Mouse (Mus musculus) Patski (cell line): ENCODE measurements around the gene Spdye4a. TPM values are rescaled to one million over a fixed set of nuclear protein-coding genes. Genes with fewer than 3 reads are reported as not detected.
"Not testable (repeated sequence)": the region's sequence is repeated elsewhere in the genome, so short reads cannot be mapped to it uniquely, and the experiment has no call there.

ENCODE experiments used
- ATAC-seq: fragments of 100-300 bp; one replicate; pipeline ENCODE4 v1.8.0; 2021
- CTCF ChIA-PET: fragments of 350-600 bp; sonication (Branson Sonifier 250); formaldehyde crosslinking; loops from one replicate; lab custom pipeline; 2022; ENCODE audit warnings: inconsistent platforms; lab: Charles Lee
- POLR2A ChIA-PET: fragments of 350-600 bp; sonication (Branson Sonifier 250); formaldehyde crosslinking; loops from one replicate; lab custom pipeline; 2022; ENCODE audit warnings: antibody characterized with exemption, inconsistent platforms; lab: Charles Lee
- DNase-seq: peaks from one replicate; pipeline ENCODE4 v3.0.0-alpha.2; 2011; ENCODE audit warnings: low read depth, low spot score
- H3K27me3 ChIP-seq: fragments of 371-371 bp; one replicate; pipeline ENCODE4 v1.5.1; 2021
- CTCF ChIP-seq: fragments of 100-300 bp; IDR thresholded peaks from one replicate; pipeline ENCODE4 v1.5.1; 2021
- in situ Hi-C: fragments of 300-500 bp; cut with MboI; formaldehyde crosslinking; loops from 3 replicates; pipeline ENCODE4 v1.11.1; 2018; ENCODE audit warnings: low pct_unique_long_range_greater_than_20kb, mixed read lengths
- polyA plus RNA-seq: library from polyadenylated mRNA; unstranded; gene quantifications from one replicate; pipeline ENCODE4 v1.2.3, GENCODE M21; 2021

Spdye4a gene
- polyA plus RNA-seq, 1 experiment from 2014 or later: not detected

DNA sequence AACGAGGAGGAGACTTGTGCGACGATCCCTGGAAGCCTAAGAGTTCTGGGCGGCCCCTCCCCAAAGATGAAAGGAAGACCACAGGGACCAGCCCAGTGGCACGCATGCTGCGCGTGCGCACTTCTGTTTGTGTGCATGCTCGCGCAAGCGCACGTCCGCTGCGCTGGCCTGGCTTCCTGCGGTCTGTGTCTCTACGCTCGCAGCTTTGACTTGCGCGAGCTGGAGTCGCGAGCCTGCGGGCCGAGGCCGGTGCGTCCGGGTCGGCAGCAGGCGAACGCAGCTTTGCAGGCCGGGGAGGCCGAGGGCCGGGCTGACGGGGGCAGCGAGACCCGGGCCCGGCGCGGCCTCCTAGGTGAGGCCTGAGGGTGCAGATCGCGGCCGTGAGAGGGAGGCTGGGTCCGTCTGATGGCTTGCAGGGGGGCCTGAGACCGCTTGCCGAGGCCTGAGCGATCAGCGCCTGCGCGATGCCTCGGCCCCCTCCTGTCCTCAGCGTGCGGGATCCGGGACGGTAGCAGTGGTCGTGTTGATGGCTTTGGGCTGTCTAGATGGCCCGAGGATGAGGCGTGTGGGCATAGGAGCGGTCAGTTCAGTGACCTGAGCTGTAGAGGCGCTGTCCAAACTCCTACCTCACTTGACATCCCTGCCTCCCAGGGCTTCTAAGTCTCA, 8.5 kb upstream of the Spdye4a start, which contains the start of gene Zfp12:
Zfp12 (plus strand) TSS at position 136 of the 666 bp plus-strand sequence.
- TF ChIP-seq CTCF: peak; percentile 80
- peak; percentile 86 for ATAC-seq
- peak; percentile 77 for DNase-seq
- ChIA-PET CTCF (interaction anchor here (1.0 to 1.5 kb wide), 3 partner anchors 36 to 46 kb away, joined by 3 to 4 read pairs (median 3); no protein-coding TSS in a partner anchor), POLR2A (interaction anchor here (0.6 to 1.7 kb wide), 3 partner anchors 37 to 55 kb away, joined by 3 to 6 read pairs (median 3); partner anchors contain the start of genes Rbak and Spdye4b)
- no peaks in the 10 kb centered on the region for H3K27me3 ChIP-seq
- in situ Hi-C loops: loop anchor here (5.0 kb wide), 2 partner anchors 53 to 62 kb away; partner anchors contain the start of genes Rbak and Spdye4b

DNA sequence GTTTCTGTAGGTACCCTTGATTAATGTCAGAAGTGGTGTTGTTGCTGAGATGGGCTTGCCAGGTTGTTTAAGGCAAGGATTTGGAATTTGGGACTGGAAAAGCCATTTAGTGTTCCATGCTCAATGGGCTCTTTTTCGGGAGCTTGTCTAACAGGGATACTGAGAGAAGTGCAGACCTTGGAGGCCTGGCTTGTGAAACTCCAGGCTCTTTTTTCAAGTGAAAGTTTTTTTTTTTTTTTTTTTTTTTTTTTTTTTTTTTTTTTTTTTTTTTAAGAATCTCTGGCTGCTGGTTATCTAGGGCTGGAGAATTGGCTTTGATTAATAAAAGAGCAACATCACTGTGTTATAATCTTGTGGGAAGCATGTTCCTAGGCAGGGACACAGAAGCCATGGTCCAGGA, 4.4 kb downstream of the Spdye4a start:
- CTCF ChIA-PET: no interaction called here
- TF ChIP-seq CTCF: no peak
- H3K27me3 ChIP-seq: no peaks in the 10 kb centered on the region
- ATAC-seq (no peak), DNase-seq (no peak)
- in situ Hi-C loops: no loop called here
- POLR2A ChIA-PET: no interaction called here

- POLR2A ChIA-PET: no interaction called here
- no peak for TF ChIP-seq CTCF
- ATAC-seq: no peak
These were observed 5.7 kb downstream of the Spdye4a start for GRCm38 (mm10) chr5:143220996-143221395.

GRCm38 (mm10) chr5:143213832-143214231, 12.9 kb downstream of the Spdye4a start:
- no peak for TF ChIP-seq CTCF
- no peak for DNase-seq
- ChIA-PET CTCF (no interaction called here), POLR2A (no interaction called here)
- in situ Hi-C loops: no loop called here
- no peak for ATAC-seq
- peaks cover 10% of the 10 kb centered on the region for H3K27me3 ChIP-seq

More at GRCm38 (mm10) chr5:143220996-143221395, 5.7 kb downstream of the Spdye4a start:
- in situ Hi-C loops: no loop called here
- CTCF ChIA-PET: no interaction called here
- no peak for DNase-seq
- no peaks in the 10 kb centered on the region for H3K27me3 ChIP-seq

- in situ Hi-C loops: no loop called here
- peak; percentile 60 for TF ChIP-seq CTCF
- H3K27me3 ChIP-seq: no peaks in the 10 kb centered on the region
- DNase-seq (no peak), ATAC-seq (no peak)
- CTCF ChIA-PET: no interaction called here
- POLR2A ChIA-PET: no interaction called here
These were observed 21.7 kb downstream of the Spdye4a start for GRCm38 (mm10) chr5:143205015-143205414.

DNA sequence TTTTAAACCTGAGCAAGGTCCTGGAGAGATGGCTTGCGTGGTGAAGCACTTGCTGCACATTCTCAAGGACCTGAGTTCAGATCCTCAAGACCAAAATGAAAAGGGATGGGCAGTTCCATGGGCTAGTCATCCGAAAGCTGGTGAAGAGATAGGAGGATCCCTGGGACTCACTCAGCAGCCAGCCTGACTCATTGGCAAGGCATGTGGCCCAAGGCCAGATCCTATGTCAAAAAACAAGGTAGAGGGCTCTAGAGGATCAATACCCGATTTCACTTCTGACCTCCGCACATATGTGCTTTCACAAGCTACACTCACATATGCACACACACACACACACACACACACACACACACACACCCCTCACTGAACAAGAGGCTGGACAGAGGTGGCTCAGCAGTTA, 30.2 kb downstream of the Spdye4a start:
- DNase-seq: no peak
- no peaks in the 10 kb centered on the region for H3K27me3 ChIP-seq
- ChIA-PET CTCF (no interaction called here), POLR2A (no interaction called here)
- no peak for TF ChIP-seq CTCF
- ATAC-seq: no peak
- in situ Hi-C loops: no loop called here

DNA sequence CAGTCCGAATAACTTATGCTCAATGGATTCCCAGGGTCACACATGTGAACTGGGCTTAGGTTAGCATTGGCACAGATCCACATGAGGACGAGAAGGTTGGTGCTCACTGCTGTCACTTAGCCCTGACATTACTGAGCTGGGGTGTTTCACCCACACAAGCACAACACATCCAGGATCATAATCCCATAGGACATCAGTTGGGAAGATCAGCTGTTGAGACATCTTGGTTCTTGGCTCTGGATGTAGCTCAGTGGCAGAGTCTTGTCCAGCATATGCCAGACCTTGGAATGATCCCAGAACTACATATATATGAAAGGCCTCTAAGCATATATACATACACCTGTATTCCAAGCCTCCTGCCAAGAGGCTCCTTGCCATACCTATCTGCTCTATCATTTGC, 31.5 kb downstream of the Spdye4a start:
- peaks cover 3% of the 10 kb centered on the region for H3K27me3 ChIP-seq
- TF ChIP-seq CTCF: no peak
- DNase-seq: no peak
- POLR2A ChIA-PET: no interaction called here
- in situ Hi-C loops: no loop called here
- CTCF ChIA-PET: no interaction called here
- ATAC-seq: no peak

- H3K27me3 ChIP-seq, CTCF ChIA-PET, DNase-seq, in situ Hi-C loops, ATAC-seq, POLR2A ChIA-PET: not testable (repeated sequence)
These were observed 31.9 kb downstream of the Spdye4a start for GRCm38 (mm10) chr5:143194747-143195146.

DNA sequence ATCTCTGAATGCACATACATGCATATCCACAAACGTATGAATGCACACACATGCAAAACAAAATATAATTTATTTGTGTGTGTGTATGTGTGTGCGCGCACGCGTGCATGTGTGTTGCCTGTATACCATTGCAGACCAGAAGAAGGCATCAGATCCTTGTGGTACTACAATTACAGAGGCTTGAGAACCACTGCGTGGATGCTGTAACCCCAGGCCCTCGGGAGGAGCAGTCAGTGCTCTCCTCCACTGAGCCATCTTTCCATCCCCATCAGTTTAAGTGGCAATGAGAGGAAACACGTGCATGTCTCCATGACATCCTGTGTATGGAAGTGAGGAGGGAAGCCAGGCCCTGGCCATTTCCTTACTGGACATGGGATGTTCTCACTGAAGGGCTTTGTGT, 33.9 kb downstream of the Spdye4a start:
- no peak for ATAC-seq
- ChIA-PET CTCF (no interaction called here), POLR2A (no interaction called here)
- H3K27me3 ChIP-seq: peaks cover 3% of the 10 kb centered on the region
- in situ Hi-C loops: no loop called here
- DNase-seq: no peak
- no peak for TF ChIP-seq CTCF

DNA sequence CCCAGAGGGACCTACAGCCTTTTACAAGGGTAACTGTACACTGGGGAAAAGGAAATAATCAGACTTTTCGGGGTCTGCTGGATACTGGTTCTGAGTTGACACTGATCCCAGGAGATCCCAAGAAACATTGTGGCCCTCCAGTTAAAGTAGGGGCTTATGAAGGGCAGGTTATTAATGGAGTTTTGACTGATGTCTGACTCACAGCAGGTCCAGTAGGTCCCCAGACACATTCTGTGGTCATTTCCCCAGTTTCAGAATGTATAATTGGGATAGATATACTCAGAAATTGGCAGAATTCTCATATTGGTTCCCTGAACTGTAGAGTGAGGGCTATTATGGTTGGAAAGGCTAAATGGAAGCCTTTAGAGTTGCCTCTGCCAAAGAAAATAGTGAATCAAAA, 38.7 kb downstream of the Spdye4a start:
- DNase-seq, POLR2A ChIA-PET, CTCF ChIA-PET, ATAC-seq, H3K27me3 ChIP-seq, in situ Hi-C loops: not testable (repeated sequence)
